Mouse (Mus musculus): Measurements from ENCODE around the gene Syce1l.

Gene Syce1l

DNA sequence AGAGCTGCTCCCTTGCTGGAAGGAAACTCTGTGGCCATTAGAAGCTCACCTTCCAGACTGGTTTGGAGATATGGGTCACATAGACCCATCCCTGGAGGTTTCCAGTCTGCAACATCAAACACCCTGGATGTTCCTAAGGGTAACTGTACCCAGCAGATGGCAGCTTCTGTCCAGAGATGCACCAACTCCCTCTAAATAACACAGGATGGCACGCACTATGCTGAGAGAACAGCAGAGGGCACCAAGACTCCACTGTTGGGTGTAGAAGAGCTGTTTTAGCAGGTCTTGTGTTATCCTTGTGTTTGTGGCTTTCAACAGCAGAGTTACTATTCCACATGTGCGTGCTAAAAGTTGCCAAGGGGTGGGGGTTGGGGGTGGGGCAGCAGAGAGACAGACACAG, 21.5 kb downstream of the Syce1l start:
- no peak for TF ChIP-seq GATA4 (IDR thresholded peaks at IDR 0.05; ENCODE audit: insufficient replicate concordance, low read length)

DNA sequence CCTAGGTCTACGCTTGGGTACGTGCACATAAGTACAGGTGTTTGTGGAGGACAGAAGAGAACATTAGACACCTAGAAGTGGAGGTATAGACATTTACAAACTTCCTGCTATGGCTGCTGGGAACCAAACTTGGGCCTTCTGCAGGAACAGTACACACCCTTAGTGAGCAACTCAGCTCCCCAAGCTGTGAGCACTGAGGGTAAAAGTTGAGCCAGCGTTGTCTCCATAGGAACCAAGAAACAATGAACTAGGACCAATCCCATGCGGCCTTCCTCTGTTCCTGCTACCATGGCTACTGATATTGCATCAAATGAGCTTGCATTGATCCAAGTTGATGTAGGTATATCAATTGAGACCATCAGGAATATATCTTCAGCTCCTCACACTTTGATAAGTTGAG, 22.0 kb downstream of the Syce1l start:
- TF ChIP-seq GATA4 (IDR thresholded peaks at IDR 0.05; ENCODE audit: insufficient replicate concordance, low read length), result no peak

DNA sequence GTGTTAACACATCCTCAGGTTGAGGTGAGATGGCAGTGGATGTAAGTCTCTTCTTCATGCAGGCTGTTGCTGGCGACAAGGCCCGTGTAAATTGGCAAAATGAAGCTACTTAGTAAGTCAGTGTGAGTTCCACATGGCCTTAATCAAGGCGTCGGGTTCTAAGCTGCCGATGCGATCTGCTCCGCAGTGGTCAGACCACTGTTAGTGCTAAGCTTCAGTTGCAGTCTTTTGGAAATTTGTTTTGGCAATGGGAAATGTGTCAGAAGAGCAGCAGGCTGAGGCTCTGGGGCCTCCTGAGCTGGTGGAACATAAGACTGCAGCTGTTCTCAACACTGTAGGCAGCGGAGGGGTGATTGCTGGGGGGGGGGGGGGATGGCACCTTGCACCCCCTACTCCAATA, 22.9 kb downstream of the Syce1l start:
- no peak for TF ChIP-seq GATA4 (IDR thresholded peaks at IDR 0.05; ENCODE audit: insufficient replicate concordance, low read length)

DNA sequence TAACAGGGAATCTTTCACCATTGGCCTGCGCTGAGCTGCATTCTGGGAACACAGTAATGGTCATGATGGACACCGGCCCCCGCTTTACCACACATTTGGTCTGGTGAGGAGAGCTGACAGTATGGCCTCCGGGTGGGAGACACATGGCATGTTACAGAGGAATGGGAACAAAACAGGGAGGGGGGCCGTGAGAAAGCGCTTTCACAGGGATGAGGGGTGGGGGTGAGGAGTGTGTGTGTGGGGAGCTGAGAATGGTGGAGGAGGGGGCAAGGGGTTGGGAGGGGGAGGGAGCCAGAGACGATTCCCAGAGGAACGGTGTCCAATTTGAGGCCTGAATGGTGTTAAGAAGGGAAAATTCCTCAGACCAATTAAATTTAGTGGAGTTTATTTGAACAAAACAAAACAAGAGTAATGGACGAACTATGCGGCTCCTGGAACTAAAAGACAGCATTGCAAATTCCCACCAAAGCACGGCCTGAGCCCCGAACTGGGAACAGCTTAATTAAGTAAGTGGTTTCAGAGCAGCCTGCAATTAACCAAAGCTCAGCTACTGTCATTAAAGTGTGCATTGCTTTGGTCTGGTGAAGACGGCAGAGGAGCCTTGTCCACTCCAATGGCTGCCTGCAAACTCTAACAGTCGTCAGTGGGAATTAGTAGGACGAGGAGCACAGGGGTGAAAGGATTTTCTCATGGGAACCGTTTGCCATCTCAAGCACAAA, 23.9 kb downstream of the Syce1l start:
- no peak for TF ChIP-seq GATA4 (IDR thresholded peaks at IDR 0.05; ENCODE audit: insufficient replicate concordance, low read length)

DNA sequence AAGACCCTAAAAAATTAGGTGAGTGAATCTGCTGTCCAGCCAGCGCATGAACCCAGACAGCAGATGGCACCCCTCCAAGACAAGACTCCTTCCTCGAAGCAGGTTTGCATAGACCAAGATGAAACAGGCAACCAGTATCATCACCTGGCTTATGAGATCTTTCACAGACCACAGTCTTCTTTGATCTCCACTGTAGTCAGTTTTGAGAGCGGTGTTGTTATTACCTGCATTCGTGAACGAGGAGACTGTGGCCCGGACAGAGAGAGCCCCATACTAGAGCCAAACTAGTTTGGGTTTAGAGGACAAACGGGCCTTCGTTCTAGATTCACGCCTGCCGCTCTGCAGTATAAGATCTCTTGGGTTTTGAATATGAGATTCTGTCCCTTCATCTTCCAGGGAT, 26.9 kb downstream of the Syce1l start:
- no peak for TF ChIP-seq GATA4 (IDR thresholded peaks at IDR 0.05; ENCODE audit: insufficient replicate concordance, low read length)

DNA sequence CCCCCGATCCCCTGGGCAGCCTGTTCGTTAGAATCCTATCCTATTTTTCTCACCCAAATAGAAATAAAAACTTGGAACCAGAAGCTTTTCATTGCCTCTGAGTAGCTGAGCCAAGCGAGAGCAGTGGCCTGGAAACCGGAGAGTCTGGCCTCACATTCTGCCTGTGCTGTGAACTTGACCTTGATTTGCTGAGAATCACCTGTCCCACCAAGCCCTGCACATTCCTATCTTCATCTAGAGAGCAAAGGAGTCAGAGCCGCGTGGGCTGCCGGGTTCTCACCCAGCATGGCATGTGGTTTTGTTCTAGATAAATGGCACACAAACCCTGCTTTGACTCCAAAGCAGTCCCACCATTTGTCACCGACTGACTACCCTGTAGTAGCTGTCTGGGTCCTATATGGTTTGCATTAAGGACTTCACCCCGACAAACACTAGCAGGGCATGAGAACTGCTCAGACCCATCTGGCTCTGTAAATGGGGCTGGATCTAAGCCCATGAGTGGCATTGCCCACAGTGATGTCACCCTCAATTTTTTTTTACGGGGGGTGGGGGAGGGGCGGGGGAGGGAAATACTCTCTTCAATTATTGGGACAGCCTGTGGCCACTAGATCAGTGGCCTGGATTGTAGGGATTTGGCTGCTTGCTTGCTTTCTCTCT, 29.7 kb downstream of the Syce1l start:
- TF ChIP-seq GATA4 (IDR thresholded peaks at IDR 0.05; ENCODE audit: insufficient replicate concordance, low read length), result no peak

DNA sequence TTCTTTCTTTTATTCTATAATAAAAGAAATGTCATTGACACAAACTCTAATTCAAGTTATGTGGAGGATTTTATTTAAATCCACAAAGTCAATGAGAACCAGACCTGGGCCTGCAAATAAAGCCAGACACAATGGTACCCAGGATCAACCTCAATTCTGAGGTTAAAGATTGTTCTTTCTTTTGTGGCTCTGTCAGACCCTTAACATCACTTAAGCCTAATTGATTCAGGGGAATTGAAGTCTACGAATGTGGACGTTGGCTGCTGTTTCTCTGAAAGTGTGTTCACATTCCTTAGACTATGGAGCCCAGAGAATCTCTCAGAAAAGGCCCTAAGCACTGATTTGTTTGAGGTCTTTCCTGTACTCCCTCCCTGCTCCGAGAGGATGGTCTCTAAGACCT, 30.3 kb downstream of the Syce1l start:
- no peak for TF ChIP-seq GATA4 (IDR thresholded peaks at IDR 0.05; ENCODE audit: insufficient replicate concordance, low read length)

DNA sequence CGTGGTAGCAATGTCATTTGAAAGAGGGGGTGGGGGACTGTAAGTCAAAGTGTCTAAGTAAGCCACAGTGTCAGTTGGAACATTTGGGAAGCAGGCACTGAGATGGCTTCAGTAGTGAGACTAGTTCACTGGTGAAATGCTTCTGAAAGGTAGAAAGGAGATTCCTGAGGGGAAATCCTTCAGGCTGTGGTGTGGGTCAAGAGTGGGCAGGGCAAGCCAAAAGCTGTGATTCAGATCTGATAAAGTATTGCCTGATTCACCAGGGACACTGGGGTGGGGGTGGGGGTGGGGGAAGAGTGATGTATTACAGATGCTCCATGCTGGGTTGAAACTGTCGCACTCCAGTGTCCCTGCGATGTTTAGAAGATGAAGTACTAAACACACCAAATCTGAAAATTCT, 31.6 kb downstream of the Syce1l start:
- no peak for TF ChIP-seq GATA4 (IDR thresholded peaks at IDR 0.05; ENCODE audit: insufficient replicate concordance, low read length)

DNA sequence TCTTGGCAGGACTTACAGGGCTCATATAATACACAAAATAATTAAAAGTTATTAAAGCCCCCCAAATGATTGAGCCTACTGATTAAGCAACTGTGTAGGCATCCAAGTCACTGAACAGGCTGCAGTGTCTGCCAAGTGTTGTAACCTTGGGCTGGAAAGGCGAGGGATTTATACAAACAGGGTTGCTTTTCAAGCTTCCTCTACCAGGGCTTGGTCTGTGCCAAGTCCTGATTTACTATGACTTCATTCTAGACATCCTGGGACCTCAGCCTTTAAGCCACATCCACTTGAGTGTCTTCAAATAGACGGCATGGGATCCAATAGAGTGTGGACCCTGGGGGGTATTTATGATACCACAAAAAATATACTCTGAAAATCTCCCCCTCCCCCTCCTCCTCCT, 32.3 kb downstream of the Syce1l start:
- no peak for TF ChIP-seq GATA4 (IDR thresholded peaks at IDR 0.05; ENCODE audit: insufficient replicate concordance, low read length)

DNA sequence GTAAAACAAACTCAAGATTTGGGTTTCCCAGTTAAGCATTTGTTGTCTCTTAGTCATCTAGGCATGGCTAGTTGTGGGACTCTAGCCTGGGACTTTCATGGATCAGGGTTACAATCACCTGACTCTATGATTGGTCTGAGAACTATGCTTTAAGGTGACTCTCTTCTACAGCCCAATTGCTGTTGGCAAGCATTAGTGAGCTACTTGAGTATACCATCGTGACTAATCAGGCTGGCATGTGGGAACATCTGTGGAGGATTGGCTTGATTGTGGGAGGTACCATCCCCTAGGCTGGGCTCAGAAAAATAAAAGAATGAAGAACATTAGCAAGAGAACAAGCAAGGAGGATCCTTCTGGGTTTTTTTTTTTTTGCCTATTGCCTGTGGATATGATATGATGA, 33.8 kb downstream of the Syce1l start:
- TF ChIP-seq GATA4 (IDR thresholded peaks at IDR 0.05; ENCODE audit: insufficient replicate concordance, low read length), result no peak

DNA sequence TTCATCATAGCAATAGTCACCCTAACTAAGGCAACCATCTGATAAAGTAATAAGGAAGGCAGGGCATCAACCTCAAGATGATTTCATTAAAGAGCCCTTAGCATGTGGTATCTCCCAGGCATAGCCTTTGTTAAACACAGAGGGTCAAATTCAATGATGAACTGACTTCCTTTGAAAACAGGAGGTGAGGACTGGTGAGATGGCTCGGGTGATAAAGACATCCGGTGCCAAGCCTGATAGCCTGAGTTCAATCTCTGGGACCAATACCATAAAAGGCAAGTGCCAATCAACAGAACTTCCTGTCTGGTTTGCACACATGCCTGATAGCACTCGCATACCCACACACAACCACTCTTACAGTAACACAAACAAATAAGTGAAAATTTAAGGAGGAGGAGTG, 36.3 kb downstream of the Syce1l start:
- TF ChIP-seq GATA4 (IDR thresholded peaks at IDR 0.05; ENCODE audit: insufficient replicate concordance, low read length), result no peak

DNA sequence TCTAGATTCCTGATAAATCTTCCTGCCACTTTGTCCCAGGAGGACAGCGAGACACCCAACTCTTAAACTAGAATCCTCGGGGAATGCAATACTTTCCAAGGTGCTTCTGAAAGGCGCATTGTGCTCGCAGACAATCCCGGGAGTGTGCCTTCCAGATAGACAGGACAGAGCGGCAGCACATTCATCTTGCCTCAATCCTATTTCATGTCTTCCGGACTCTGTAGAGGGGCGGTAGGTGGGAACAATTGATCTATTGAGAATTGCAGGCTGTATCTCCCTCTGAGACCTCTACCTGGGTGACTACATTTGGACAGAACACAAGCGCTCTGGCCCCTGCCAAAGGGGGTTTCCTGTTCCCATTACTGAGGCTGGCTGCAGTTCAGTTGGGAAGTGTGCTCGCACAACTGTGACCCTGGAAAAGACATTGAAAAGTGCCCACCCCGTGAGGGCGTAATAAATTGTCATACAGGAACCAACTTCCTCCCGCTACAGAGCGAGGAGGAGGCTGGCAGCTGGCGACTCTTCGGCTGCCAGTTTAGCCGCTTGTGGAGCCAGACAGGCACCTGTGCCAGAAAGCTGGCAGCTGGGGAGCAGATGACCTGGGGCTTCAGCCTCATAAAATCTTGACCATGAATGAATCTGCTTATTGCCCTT, 45.0 kb downstream of the Syce1l start:
- no peak for TF ChIP-seq GATA4 (IDR thresholded peaks at IDR 0.05; ENCODE audit: insufficient replicate concordance, low read length)

DNA sequence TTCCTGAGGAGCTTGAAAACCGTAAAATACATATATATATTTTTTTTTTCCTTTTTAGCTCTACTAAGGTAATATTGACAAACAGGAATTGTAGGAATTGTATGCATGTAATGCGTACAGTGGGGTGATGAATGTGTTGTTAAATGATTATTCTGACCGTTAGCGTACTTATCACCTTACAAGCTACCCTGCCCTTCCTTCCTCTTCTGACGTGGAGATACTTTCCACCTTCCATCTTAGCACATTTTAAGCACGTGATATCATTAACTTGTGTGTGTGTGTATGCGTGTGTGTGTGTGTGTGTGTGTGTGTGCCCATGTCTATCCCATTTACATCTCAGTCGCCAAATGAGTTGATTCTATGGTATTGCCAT, 45.5 kb downstream of the Syce1l start:
- no peak for TF ChIP-seq GATA4 (IDR thresholded peaks at IDR 0.05; ENCODE audit: insufficient replicate concordance, low read length)

DNA sequence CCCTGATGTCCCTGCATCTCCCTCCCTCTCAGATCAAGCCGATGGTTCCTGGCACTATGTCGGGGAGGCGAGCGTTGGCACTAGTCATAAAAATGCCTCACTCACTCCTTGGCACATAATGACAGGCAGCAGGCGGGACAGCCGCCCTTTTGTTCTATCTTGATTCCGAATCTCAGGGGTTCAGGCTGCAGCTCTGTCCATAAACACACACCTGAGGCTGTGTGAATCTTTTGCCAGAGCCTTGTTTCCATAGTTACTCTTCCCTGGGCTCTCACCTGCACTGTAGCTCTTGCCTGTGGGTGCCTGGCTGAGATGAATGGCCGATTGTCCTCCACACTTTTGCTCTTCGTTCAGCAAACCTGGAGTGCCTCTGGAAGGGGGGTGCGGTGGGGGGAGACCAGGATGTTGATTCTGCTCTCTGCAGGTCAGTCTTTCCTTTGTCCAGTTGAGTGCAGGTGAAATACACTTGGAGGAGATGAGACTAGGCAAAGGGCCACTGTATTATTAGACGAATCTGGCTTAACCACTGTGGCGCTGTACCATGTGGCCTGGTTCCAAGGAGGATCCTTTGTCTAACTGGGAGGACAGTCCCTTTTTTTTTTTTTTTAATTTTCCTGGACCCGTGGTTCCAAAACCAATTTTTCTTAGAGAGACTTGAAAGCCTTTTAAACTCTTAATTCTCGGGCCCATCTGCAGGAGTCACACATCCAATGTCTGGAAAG, 48.8 kb downstream of the Syce1l start:
- no peak for TF ChIP-seq GATA4 (IDR thresholded peaks at IDR 0.05; ENCODE audit: insufficient replicate concordance, low read length)

DNA sequence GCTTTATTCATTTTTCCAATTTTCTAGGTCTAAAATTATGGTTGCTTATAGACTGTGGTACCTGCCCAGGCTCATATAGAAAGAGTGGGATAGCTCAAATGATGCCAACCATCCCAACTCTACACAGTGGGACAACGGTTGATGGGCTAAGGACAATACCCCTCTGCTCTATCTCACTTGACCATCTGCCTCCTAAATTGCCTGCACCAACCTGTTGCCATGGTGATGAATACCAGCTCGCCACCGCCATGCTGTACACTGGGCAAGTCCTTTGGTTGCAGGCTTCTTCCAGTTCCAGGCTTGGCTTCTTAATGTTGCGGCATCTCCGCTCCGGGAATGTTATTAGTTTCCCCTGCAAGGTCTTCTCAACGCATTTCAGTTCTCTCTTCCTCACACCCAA, 62.0 kb downstream of the Syce1l start:
- TF ChIP-seq GATA4 (IDR thresholded peaks at IDR 0.05; ENCODE audit: insufficient replicate concordance, low read length), result no peak

Data from liver, adult (tissue).